Mouse (Mus musculus) embryonic facial prominence, embryonic 14.5 days (tissue): Measurements from ENCODE around the gene Sh3d19. TPM values are rescaled to one million over a fixed set of nuclear protein-coding genes. Genes with fewer than 3 reads are reported as not detected.

ENCODE experiments used
- ATAC-seq: fragments of 200-750 bp; cut with Nextera tagmentation; 2 replicates; pipeline ENCODE4 v1.8.0; 2017; ENCODE audit warnings: low read depth, moderate number of reproducible peaks, moderate TSS enrichment
- DNase-seq: peaks from one replicate; pipeline ENCODE4 v3.0.0-alpha.2; 2015; ENCODE audit warnings: low spot score
- H3K27ac ChIP-seq: fragments of 300-500 bp; sonication (generic); replicated peaks from 2 replicates; pipeline ENCODE4 v1.5.1; 2014; ENCODE audit warnings: low read depth, mild to moderate bottlenecking, low read length, moderate library complexity
- H3K27me3 ChIP-seq: fragments of 300-500 bp; sonication (generic); replicated peaks from 2 replicates; pipeline ENCODE4 v1.6.1; 2014; ENCODE audit warnings: low read length; ENCODE audit not compliant: control insufficient read depth, insufficient read depth
- H3K36me3 ChIP-seq: fragments of 300-500 bp; sonication (generic); 2 replicates; pipeline ENCODE4 v1.6.1; 2014; ENCODE audit warnings: low read length, mixed read lengths; ENCODE audit not compliant: control insufficient read depth, insufficient read depth
- H3K4me1 ChIP-seq: fragments of 300-500 bp; sonication (generic); 2 replicates; pipeline ENCODE4 v1.6.1; 2014; ENCODE audit warnings: antibody characterized with exemption, low read length; ENCODE audit not compliant: control insufficient read depth, insufficient read depth
- H3K4me2 ChIP-seq: fragments of 300-500 bp; sonication (generic); 2 replicates; pipeline ENCODE4 v1.6.1; 2014; ENCODE audit warnings: low read depth, mild to moderate bottlenecking, low read length, moderate library complexity, mixed read lengths
- H3K4me3 ChIP-seq: fragments of 300-500 bp; sonication (generic); 2 replicates; pipeline ENCODE4 v1.5.1; 2014; ENCODE audit warnings: low read depth, mild to moderate bottlenecking, low read length
- H3K9ac ChIP-seq: fragments of 300-500 bp; sonication (generic); 2 replicates; pipeline ENCODE4 v1.6.1; 2014; ENCODE audit warnings: low read depth, mild to moderate bottlenecking, low read length, moderate library complexity, mixed read lengths
- H3K9me3 ChIP-seq: fragments of 300-500 bp; sonication (generic); 2 replicates; pipeline ENCODE4 v1.6.1; 2016; ENCODE audit warnings: low read length; ENCODE audit not compliant: control insufficient read depth
- WGBS: fragments of 180-500 bp; shearing (Covaris S2); extraction: QIAGEN DNeasy Blood & Tissue Kit; methylation state at CpG from one replicate; pipeline ENCODE4 v1.1.7; 2014; 5-methylcytosine and 5-hydroxymethylcytosine counted together
- polyA plus RNA-seq: library from polyadenylated mRNA; unstranded; fragments of >200 nt; fragmentation: Nextera tagmentation; extraction: Ambion mirVana; gene quantifications from 2 replicates; pipeline ENCODE4 v1.2.1, GENCODE M21; 2014

The Sh3d19 gene
- polyA plus RNA-seq, 1 experiment from 2014 or later, result 30.9 TPM

DNA sequence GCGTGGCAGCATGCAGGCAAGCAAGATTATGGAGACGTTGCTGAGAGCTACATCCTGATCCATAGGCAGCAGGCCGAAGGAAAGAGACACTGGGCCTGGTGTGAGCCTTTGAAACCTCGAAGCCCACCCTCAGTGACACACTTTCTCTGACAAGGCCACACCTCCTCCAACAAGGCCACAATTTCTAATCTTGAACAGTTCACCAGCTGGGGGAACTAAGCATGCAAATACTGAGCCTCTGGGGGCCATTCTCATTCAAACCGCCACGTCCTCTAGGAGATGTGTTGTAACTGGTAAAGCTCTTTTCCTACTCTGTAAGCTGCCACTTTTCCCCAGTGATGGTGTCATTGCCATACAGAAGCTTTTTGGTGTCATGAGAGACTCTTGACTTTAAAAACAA, 178.2 kb downstream of the Sh3d19 start:
- no peak for DNase-seq
- no peak overlapping the region for H3K4me3 ChIP-seq
- no peaks in the 10 kb centered on the region for H3K27me3 ChIP-seq
- 68% methylated on average over 6 of the region's 6 CpGs for WGBS
- no peaks in the 10 kb centered on the region for H3K9me3 ChIP-seq
- no peak for ATAC-seq
- no peak overlapping the region for H3K4me2 ChIP-seq
- no peak overlapping the region for H3K27ac ChIP-seq
- peaks cover 5% of the 10 kb centered on the region; the same call in 1 of the 2 replicates for H3K4me1 ChIP-seq
- no peaks in the 10 kb centered on the region for H3K36me3 ChIP-seq
- no peak overlapping the region for H3K9ac ChIP-seq

DNA sequence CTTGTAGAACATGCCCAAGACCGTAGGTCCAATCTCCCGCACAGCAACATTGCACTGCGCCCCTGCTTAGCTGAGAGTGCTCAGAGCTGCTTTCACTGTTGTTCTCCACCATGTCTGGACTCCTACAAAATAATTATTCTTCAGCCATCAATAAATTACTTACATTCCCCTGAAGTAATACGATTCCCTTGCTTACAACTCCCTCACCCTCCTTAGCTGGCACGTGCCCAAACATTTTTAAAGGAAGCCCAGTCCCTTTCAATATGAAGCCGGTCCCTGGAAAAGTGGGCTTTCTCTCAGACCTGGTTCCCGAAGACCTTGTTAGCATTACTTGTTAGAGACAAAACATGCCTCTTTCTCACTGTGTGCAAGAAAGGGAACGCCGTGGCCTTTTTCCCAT, 178.6 kb downstream of the Sh3d19 start:
- H3K36me3 ChIP-seq, result no peaks in the 10 kb centered on the region
- H3K4me1 ChIP-seq, result peaks cover 5% of the 10 kb centered on the region; the same call in 1 of the 2 replicates
- DNase-seq (peak; percentile 36), ATAC-seq (no peak)
- no peak overlapping the region for H3K4me2 ChIP-seq
- H3K9ac ChIP-seq, result no peak overlapping the region
- no peak overlapping the region for H3K4me3 ChIP-seq
- no peaks in the 10 kb centered on the region for H3K9me3 ChIP-seq
- WGBS, result 45% methylated on average over 9 of the region's 9 CpGs
- no peaks in the 10 kb centered on the region for H3K27me3 ChIP-seq
- no peak overlapping the region for H3K27ac ChIP-seq

DNA sequence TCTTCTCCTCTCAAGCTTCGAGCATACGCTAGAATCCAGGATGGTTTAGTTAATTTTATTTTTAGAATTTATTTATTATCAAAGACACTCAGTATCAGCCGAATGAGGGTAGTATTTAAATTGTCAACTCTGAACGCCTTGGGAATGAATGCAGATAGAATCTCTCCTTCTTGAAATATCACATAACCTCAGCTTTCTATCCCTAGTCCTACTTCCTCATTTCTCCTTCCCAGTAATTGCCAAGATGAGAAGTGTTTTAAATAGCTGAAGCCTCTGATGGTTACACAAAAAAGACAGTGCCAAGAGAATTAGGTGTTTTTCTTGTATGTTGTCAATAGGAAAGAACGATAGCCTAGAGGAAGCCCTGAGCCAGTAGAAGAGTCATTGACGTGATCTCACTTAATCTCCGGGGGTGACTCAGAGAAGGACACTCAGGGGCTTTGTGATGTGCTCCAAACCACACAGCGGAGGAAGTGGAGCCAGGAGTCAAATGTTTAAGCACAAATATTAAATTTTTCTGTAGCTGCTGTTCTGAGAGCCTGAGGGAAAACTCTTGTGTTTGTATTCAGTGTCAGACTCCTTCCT, 198.0 kb downstream of the Sh3d19 start:
- no peaks in the 10 kb centered on the region for H3K36me3 ChIP-seq
- no peak for DNase-seq
- H3K27me3 ChIP-seq, result no peaks in the 10 kb centered on the region
- no peak overlapping the region for H3K27ac ChIP-seq
- no peak overlapping the region for H3K4me3 ChIP-seq
- no peak overlapping the region for H3K4me2 ChIP-seq
- no peaks in the 10 kb centered on the region for H3K4me1 ChIP-seq
- no peak overlapping the region for H3K9ac ChIP-seq
- ATAC-seq, result no peak
- no peaks in the 10 kb centered on the region for H3K9me3 ChIP-seq
- WGBS, result 64% methylated on average over 8 of the region's 8 CpGs

DNA sequence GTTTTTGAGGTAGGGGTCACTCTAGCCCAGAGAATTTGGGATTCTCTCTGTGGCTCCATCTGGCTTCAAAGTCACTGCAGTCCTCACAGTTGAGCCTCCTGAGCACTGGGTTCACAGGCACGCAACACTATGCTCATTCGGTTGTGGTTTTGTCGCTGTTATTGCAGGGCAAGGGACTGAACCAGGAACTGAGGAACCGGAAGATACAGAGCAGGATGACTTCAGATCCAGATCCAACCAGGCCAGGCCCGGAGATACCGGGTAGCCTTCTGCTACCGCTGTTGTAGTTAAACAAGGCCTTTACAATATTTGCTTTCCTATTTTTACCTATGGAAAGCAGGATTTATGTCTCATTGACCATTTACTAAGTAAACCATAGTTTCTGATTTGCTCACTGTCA, 208.8 kb downstream of the Sh3d19 start:
- 88% methylated on average over 7 of the region's 7 CpGs for WGBS
- no peaks in the 10 kb centered on the region for H3K27me3 ChIP-seq
- ATAC-seq (no peak), DNase-seq (no peak)
- H3K4me2 ChIP-seq, result no peak overlapping the region
- no peaks in the 10 kb centered on the region for H3K36me3 ChIP-seq
- no peak overlapping the region for H3K27ac ChIP-seq
- no peaks in the 10 kb centered on the region for H3K4me1 ChIP-seq
- H3K4me3 ChIP-seq, result no peak overlapping the region
- H3K9ac ChIP-seq, result no peak overlapping the region
- no peaks in the 10 kb centered on the region for H3K9me3 ChIP-seq

Other genes starting within 250 kb of the Sh3d19 start
- 5.6 and 6.5 TPM in 2 replicates for gene Fam160a1, start 153.8 kb upstream of the Sh3d19 start, polyA plus RNA-seq
- gene Glt28d2, start 83.6 kb upstream of the Sh3d19 start, polyA plus RNA-seq, result 2.6 and 2.7 TPM in 2 replicates
- gene Gm37240, start 83.6 kb upstream of the Sh3d19 start, polyA plus RNA-seq, result 10.7 and 13.4 TPM in 2 replicates
- gene Prss48, start 31.4 kb downstream of the Sh3d19 start, polyA plus RNA-seq, result not detected in 2 replicates
- 1,488 and 1,507 TPM in 2 replicates for gene Rps3a1, start 171.6 kb downstream of the Sh3d19 start, polyA plus RNA-seq